14 mouse cellular contexts compared by ENCODE assay signal in the genomic region with DNA sequence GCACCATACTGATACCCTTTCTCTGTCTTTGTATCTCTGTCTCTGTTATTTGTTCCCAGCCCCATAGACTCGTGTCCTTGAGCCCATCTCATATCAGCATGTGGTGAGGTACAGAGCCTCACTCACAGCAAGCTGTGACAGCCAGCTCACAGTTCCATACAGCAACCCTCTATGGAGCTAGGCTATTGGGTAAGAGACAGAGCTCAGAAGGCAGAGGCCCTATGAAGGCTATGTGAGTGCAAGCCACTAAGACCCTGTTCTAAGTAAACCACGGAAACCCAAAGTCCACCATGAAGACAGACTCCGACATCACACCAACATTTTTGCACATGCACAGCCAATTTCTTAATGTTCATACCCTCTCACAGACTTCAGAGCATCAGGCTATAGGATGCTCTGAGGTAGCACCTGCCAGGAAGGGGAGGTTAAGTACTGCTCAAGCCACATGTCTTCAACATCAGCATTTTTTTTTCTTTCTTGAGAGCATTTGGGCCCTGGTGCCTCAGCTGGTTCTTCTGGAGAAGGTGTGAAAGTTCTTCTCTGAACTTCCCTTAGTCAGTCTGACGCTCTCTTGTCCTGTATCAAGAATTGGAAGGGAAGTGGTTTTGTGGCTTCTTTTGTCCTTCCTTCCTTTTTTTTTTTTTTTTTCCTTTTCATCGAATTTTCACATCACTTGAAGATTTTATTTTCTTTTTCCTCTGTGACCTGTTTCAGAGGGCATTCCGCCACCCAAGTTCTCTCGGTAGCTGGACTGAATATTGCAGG.
DNase-seq lines count a peak whose midpoint lies in the region; ATAC-seq lines count a peak whose summit lies in the region.
"Had no signal": no experiment of that assay in that cellular context is flagged by ENCODE, and none has a peak within 500 bp of the region (broad histone marks: within the 10 kb centered on the region; RNA-seq: fewer than 3 reads in every experiment).

No protein-coding gene starts in this region.

- 83% methylated on average over 7 of the region's 7 CpGs for WGBS in midbrain, embryonic 10.5 days

- peak; percentile 21 to 37 for DNase-seq in B cell, adult 2 months
- DNase-seq in induced T-regulatory cell, adult 2 months (ENCODE audit: low read depth) = peak; percentile 89
- DNase-seq in splenic B cell, adult 2 months (ENCODE audit: low read depth, low spot score) = peak; percentile 79
- no peak for DNase-seq in ovary, postnatal 10 days (ENCODE audit: low spot score)
- DNase-seq in midbrain, embryonic 10.5 days (ENCODE audit: low spot score) = no peak
- DNase-seq in spleen, adult 18-20 months = no peak
- DNase-seq: adrenal gland, postnatal 36 days; cerebellum, postnatal 36 days; heart, postnatal 14 days had no signal

- H3K27ac ChIP-seq in midbrain, embryonic 10.5 days (replicated peaks) = no peak overlapping the region
- H3K27ac ChIP-seq: embryonic facial prominence, embryonic 12.5 days; forebrain, embryonic 10.5 days; kidney, postnatal 0 days; macrophage had no signal

- H3K27me3 ChIP-seq in splenic B cell, adult 2 months (ENCODE audit: control insufficient read depth, insufficient read depth, low read length, poor library complexity, severe bottlenecking) = no peaks in the 10 kb centered on the region
- H3K27me3 ChIP-seq in midbrain, embryonic 10.5 days (ENCODE audit: low read depth, poor library complexity, severe bottlenecking) = no peaks in the 10 kb centered on the region
- H3K27me3 ChIP-seq: embryonic facial prominence, embryonic 12.5 days had no signal

- peaks cover 5% of the 10 kb centered on the region; the same call in 1 of the 2 replicates for H3K36me3 ChIP-seq in splenic B cell, adult 2 months (ENCODE audit: control insufficient read depth, insufficient read depth, low read length, poor library complexity, severe bottlenecking)
- H3K36me3 ChIP-seq in midbrain, embryonic 10.5 days = no peaks in the 10 kb centered on the region
- H3K36me3 ChIP-seq: embryonic facial prominence, embryonic 12.5 days; forebrain, embryonic 10.5 days had no signal

- H3K4me3 ChIP-seq in midbrain, embryonic 10.5 days = no peak overlapping the region
- H3K4me3 ChIP-seq: embryonic facial prominence, embryonic 12.5 days; forebrain, embryonic 10.5 days had no signal

- peaks cover 19% of the 10 kb centered on the region for H3K4me1 ChIP-seq in midbrain, embryonic 10.5 days

- ATAC-seq in CD4-positive, CD25-positive, alpha-beta regulatory T cell, adult 4 months = peak; percentile 90

- H3K9me3 ChIP-seq in midbrain, embryonic 10.5 days (replicated peaks) = no peaks in the 10 kb centered on the region
- H3K9me3 ChIP-seq: embryonic facial prominence, embryonic 12.5 days; forebrain, embryonic 10.5 days had no signal

Comparison
In these comparisons a context has a peak if more than half of its experiments do, and no peak if none do; other contexts are left out.
1. DNase-seq: peak in B cell, adult 2 months (2 of 2), induced T-regulatory cell, adult 2 months (single experiment) and splenic B cell, adult 2 months (single experiment); none in ovary, postnatal 10 days (single experiment), midbrain, embryonic 10.5 days (single experiment) and spleen, adult 18-20 months (0 of 2).